ENCODE assay signal across 15 mouse cellular contexts in genomic region chr3:126696620-126697019, GRCm38 (mm10).
A peak's percentile ranks its signal among the peaks of the same experiment; 100 is the strongest.
DNase-seq lines count a peak whose midpoint lies in the region; ATAC-seq and TF ChIP-seq lines count a peak whose summit lies in the region.
"Had no signal": no experiment of that assay in that cellular context is flagged by ENCODE, and none has a peak within 500 bp of the region (broad histone marks: within the 10 kb centered on the region; RNA-seq: fewer than 3 reads in every experiment).

No protein-coding gene starts in this region.

- TF ChIP-seq CTCF in heart, adult 2 months (IDR thresholded peaks at IDR 0.05), result no peak

- peak in 1 of 2 experiments; percentile 34 for DNase-seq in heart, adult 2 months
- DNase-seq in heart, adult 9 months (ENCODE audit: low spot score in 2 of 2), result no peak
- DNase-seq in spleen, adult 18-20 months, result peak; percentile 45 to 51
- DNase-seq in thymus, postnatal 10 days (ENCODE audit: low spot score in 2 of 2), result peak; percentile 18 to 35
- no peak for DNase-seq in embryonic facial prominence, embryonic 10.5 days (ENCODE audit: low spot score)
- no peak for DNase-seq in cerebellum, adult 11 months
- DNase-seq: cerebellum, adult 9-10 months had no signal

- no peak overlapping the region for H3K9ac ChIP-seq in heart, adult 2 months (ENCODE audit: low read depth, low read length)
- H3K9ac ChIP-seq: embryonic facial prominence, embryonic 12.5 days; heart, embryonic 13.5 days; hindbrain, embryonic 13.5 days had no signal

- H3K4me3 ChIP-seq in heart, adult 2 months, result no peak overlapping the region
- no peak overlapping the region for H3K4me3 ChIP-seq in embryonic facial prominence, embryonic 10.5 days
- H3K4me3 ChIP-seq: embryonic facial prominence, embryonic 12.5 days; forebrain, embryonic 10.5 days; heart, embryonic 13.5 days; hindbrain, embryonic 13.5 days; limb, embryonic 10.5 days had no signal

- no peak for TF ChIP-seq EP300 in heart, adult 2 months (IDR thresholded peaks at IDR 0.05; ENCODE audit: insufficient read depth, low read depth, low read length)

- intact Hi-C loops in heart, adult 2 months (cut with DNase I), result no loop called here

- TF ChIP-seq POLR2A in heart, adult 2 months (IDR thresholded peaks at IDR 0.05; ENCODE audit: insufficient read depth, low read depth, low read length), result no peak

- H3K9me3 ChIP-seq in embryonic facial prominence, embryonic 10.5 days, result no peaks in the 10 kb centered on the region
- H3K9me3 ChIP-seq: embryonic facial prominence, embryonic 12.5 days; forebrain, embryonic 10.5 days; heart, embryonic 13.5 days; hindbrain, embryonic 13.5 days; limb, embryonic 10.5 days had no signal

- ATAC-seq in hematopoietic stem cell, adult 5-6 weeks (replicated peaks in 1 of 2; ENCODE audit: insufficient read depth in 1 of 2, low FRiP score in 2 of 2, low TSS enrichment in 1 of 2, low read depth in 1 of 2, poor library complexity in 2 of 2, severe bottlenecking in 2 of 2), result peak; percentile 79
- no peak for ATAC-seq in inflammation-experienced regulatory T-cells, adult 6 months

- 83% methylated on average over 6 of the region's 6 CpGs for WGBS in heart, adult 2 months
- WGBS in embryonic facial prominence, embryonic 10.5 days, result 77% methylated on average over 6 of the region's 6 CpGs

- peaks cover 27% of the 10 kb centered on the region for H3K36me3 ChIP-seq in heart, adult 2 months (ENCODE audit: control insufficient read depth, insufficient read depth, low read length)
- H3K36me3 ChIP-seq in embryonic facial prominence, embryonic 10.5 days (replicated peaks), result no peaks in the 10 kb centered on the region
- H3K36me3 ChIP-seq: embryonic facial prominence, embryonic 12.5 days; forebrain, embryonic 10.5 days; heart, embryonic 13.5 days; hindbrain, embryonic 13.5 days; limb, embryonic 10.5 days had no signal

- H3K27ac ChIP-seq in heart, adult 2 months, result 0 out of 2 replicates have a peak overlapping the region, but pooled peaks have one; percentile 2
- H3K27ac ChIP-seq in embryonic facial prominence, embryonic 10.5 days (replicated peaks), result no peak overlapping the region
- H3K27ac ChIP-seq: embryonic facial prominence, embryonic 12.5 days; forebrain, embryonic 10.5 days; heart, embryonic 13.5 days; hindbrain, embryonic 13.5 days; kidney, postnatal 0 days; limb, embryonic 10.5 days had no signal

- peaks cover 15% of the 10 kb centered on the region for H3K4me1 ChIP-seq in heart, adult 2 months (ENCODE audit: control insufficient read depth, insufficient read depth, low read length)
- peaks cover 35% of the 10 kb centered on the region for H3K4me1 ChIP-seq in embryonic facial prominence, embryonic 10.5 days

- no peaks in the 10 kb centered on the region for H3K27me3 ChIP-seq in heart, adult 2 months (ENCODE audit: control insufficient read depth, insufficient read depth, low read length)
- H3K27me3 ChIP-seq in embryonic facial prominence, embryonic 10.5 days (replicated peaks; ENCODE audit: low read depth, poor library complexity, severe bottlenecking), result no peaks in the 10 kb centered on the region
- H3K27me3 ChIP-seq: embryonic facial prominence, embryonic 12.5 days; heart, embryonic 13.5 days; hindbrain, embryonic 13.5 days had no signal

- H3K79me2 ChIP-seq in heart, adult 2 months (replicated peaks; ENCODE audit: control insufficient read depth, insufficient read depth, low read length), result peaks cover 5% of the 10 kb centered on the region

Comparison
In these comparisons a context has a peak if more than half of its experiments do, and no peak if none do; other contexts are left out.
1. DNase-seq: peak in spleen, adult 18-20 months (2 of 2) and thymus, postnatal 10 days (2 of 2); none in heart, adult 9 months (0 of 2), embryonic facial prominence, embryonic 10.5 days (single experiment) and cerebellum, adult 11 months (single experiment).